Mouse (Mus musculus): Measurements from ENCODE around the gene Plxdc1. TPM values are rescaled to one million over a fixed set of nuclear protein-coding genes. Genes with fewer than 3 reads are reported as not detected.

Gene Plxdc1
- polyA plus RNA-seq (2014; fragmentation: Illumina TruSeq; extraction: RNeasy Lipid Tissue Mini Kit (QIAGEN cat#74804); ENCODE audit: low read depth, low replicate concordance): 0.16 TPM

DNA sequence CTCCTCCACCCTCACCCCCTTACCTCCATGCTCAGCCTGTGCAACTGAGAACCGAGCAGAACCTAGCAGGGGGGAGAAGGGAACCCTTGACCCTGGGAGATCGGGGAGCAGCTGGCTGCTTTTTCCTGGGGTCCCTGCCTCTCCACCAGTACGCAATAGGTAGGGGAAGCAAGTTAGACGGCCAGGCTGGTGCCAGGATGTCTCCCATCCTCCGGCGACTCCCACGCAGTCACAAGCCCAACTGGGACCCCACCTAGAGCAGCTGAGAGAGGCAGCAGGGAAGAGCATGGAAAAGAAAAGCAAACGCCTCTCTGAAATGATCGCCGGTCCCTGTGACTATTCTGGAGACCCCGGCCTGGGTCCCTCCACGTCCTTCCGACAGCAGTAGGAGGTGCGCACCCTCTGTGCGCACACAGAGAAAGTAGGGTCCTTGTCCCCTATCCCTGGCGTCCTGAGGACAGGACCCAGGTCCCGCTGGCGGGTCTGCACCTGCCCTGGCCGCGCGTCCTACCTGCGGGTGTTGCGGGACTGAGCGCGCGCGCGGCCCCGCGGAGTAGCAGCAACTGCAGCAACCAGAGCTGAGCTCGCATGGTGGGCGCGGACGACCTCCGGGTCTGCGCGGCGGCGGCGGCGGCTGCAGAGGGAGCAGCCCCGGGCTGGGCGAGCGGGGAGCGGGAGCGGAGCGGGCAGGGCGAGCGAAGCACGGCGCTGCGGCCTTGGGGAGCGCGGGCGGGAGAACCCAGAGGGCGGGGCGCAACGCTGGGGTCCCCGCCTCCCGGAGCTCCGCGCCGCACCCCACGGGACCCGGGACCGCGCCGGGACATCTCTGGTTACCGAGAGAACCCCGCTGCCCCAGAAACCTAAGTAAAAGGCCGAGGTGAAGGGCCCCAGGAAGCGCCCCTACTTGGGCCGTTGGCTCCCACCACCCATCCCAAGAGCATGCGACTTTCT lies at the start of gene Plxdc1:
Gene Plxdc1, minus strand, starts transcription at position 718 of the 951 bp plus-strand sequence.

DNA sequence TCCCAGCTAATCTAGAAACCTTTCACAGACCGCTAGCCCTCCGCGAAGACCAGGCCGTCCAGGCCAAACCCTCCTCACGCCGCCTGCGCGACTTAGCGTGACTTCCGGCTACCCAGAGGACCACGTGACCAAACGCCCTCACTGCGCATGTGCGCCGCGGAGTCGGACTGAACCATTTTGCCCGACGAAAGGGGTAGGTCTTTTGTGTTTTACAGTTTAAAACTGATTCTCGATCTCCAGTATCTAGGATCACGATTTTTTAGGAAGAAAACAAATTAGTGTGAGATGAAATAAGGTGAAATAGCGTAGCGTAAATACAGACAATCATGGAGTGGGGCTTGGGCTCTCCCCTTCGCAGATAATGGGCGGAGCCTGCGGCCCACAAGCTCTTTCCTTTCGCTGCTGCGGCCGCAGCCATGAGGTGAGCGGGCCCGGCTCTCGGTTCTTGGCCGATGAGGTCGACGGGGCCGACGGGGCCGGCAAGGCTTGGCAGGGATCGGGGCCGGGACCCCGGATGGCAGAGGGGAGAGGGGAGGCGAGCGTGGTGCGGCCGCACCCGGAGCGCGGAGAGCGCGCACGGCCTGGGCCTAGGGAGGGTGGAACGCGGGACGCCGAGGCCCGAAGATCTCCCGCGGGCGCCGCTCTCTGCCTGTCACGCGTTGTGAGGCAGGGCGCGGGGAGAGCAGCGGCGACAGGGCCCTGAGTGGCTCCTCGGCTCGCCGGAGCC lies 40.5 kb upstream of the Plxdc1 start, which contains the start of gene Rpl19:
Gene Rpl19, plus strand, starts transcription at position 141 of the 727 bp plus-strand sequence.

DNA sequence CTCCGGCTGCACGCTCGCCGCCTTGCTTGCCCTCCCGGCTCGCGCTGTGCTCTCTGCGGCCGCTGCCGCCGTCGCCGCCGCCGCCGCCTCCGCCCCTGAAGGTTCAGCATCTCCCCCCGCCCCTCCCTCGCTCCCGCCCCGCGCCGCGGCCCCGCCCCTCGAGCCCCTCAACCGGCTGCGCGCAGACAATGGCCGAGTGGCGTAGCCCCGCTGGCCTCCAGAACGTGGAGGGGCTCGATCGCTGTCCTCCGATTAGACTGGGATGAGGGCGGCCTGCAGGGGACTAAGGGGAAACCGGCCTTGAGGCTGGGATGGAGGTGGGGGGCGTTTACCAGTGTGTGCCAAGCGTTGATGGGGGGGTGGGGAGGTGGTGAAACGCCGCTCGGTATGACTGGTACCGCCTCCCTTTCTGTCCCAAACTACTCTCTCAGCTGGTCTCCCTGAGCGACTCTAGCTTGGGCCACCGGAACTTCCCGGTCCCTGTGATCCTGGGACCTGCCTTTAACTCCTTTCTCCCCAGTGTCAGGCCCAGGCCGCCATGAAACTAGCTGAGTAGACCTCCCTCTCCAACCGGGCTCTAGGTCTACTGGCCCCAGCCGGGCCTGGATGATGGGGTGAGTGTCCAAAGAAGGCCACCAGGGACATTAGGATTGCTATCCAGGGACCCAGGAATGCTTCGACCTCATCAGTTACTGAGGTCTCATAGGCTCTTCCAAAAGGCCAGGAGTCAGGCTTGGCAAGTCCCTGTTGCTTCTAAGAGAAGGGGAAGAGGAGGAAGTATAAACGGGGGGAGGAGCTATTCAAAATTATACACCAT lies 36.5 kb upstream of the Plxdc1 start, which contains the start of gene Cacnb1:
Gene Cacnb1, minus strand, starts transcription at position 480 of the 817 bp plus-strand sequence.

DNA sequence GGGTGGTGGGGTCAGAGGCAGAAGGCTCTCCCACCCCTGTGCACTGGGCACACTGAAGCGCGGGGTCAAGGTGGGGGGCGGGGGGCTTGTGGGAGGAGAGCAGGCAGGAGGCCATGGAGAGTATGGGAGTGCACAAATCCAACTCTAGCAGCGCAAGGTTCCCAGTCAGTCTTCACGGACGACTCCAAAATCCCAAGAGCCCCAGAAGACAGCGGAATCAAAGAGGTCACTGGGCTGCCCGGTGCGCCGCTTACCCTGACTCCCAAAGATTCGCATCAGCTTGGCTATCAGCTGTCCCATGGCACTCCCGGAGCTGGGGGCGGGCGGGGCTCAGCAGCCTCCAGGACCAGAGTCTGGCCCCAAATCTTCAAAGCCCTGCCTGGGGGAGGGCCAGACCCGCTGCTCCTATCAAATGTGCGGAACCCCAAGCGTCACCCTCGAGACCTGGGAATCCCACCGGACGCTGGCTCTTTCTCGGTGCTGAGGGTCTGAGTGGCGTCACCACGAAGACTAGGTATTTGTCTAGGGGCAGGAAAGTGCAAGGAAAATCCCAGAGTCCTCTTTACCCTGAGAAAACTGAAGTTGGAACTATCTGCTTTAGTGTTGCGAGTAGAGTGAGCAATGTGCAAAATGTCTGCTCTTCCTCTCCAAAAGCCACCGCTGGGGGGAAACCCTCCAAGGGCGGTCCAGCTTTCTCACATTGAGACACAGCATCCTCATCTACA lies 9.5 kb upstream of the Plxdc1 start, which contains the start of gene Arl5c:
Gene Arl5c, minus strand, starts transcription at position 618 of the 725 bp plus-strand sequence.

DNA sequence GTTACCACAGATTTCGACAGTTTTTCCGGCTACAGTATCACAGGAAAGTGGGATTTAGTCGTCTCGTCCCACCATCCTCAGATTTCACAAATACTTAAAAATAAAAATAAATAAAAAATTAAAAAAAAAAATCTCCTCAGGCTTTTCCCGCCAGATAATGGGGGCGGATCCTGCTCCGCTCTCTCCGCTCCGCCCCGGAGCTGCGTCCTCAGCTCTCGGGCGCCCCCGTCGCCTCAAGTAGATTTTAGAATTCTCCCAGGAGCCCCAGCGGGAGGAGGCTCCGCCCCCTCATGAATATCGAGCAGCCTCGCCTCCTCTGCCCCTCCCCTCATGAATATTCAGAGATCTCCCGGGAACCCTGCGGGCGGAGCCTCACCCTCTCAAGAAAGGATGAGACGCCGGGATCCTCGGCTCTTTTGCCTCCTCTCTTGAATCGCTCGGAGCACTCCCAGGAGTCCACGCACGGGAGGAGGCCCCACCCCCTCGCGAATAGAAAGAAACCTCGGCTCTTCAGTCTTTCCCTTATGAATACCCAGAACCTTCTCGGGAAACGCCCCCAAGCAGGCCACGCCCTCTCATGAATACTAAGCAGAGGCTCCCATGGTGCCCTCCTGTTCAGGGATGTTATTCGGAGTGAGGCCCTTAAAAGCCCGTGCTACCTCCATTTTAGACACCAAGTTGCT lies 102.2 kb downstream of the Plxdc1 start, which contains the start of gene Fbxo47:
Gene Fbxo47, minus strand, starts transcription at position 237 of the 683 bp plus-strand sequence.

Other genes with a start within 250 kb of the Plxdc1 start
- gene Pip4k2b, start 241.7 kb downstream of the Plxdc1 start, polyA plus RNA-seq (2014; fragmentation: Illumina TruSeq; extraction: RNeasy Lipid Tissue Mini Kit (QIAGEN cat#74804); ENCODE audit: low read depth, low replicate concordance): 5.3 TPM
- 16.8 TPM for gene Cwc25, start 219.9 kb downstream of the Plxdc1 start, polyA plus RNA-seq (2014; fragmentation: Illumina TruSeq; extraction: RNeasy Lipid Tissue Mini Kit (QIAGEN cat#74804); ENCODE audit: low read depth, low replicate concordance)
- gene 1700001P01Rik, start 210.5 kb downstream of the Plxdc1 start, polyA plus RNA-seq (2014; fragmentation: Illumina TruSeq; extraction: RNeasy Lipid Tissue Mini Kit (QIAGEN cat#74804); ENCODE audit: low read depth, low replicate concordance): not detected
- 2,348 TPM for gene Rpl23, start 204.0 kb downstream of the Plxdc1 start, polyA plus RNA-seq (2014; fragmentation: Illumina TruSeq; extraction: RNeasy Lipid Tissue Mini Kit (QIAGEN cat#74804); ENCODE audit: low read depth, low replicate concordance)
- 74.4 TPM for gene Lasp1, start 187.4 kb downstream of the Plxdc1 start, polyA plus RNA-seq (2014; fragmentation: Illumina TruSeq; extraction: RNeasy Lipid Tissue Mini Kit (QIAGEN cat#74804); ENCODE audit: low read depth, low replicate concordance)
- 2.6 TPM for gene B230217C12Rik, start 145.7 kb downstream of the Plxdc1 start, polyA plus RNA-seq (2014; fragmentation: Illumina TruSeq; extraction: RNeasy Lipid Tissue Mini Kit (QIAGEN cat#74804); ENCODE audit: low read depth, low replicate concordance)
- gene Fbxo47, start 102.3 kb downstream of the Plxdc1 start, polyA plus RNA-seq (2014; fragmentation: Illumina TruSeq; extraction: RNeasy Lipid Tissue Mini Kit (QIAGEN cat#74804); ENCODE audit: low read depth, low replicate concordance): 0.85 TPM
- 1.5 TPM for gene Arl5c, start 9.7 kb upstream of the Plxdc1 start, polyA plus RNA-seq (2014; fragmentation: Illumina TruSeq; extraction: RNeasy Lipid Tissue Mini Kit (QIAGEN cat#74804); ENCODE audit: low read depth, low replicate concordance)
- gene Cacnb1, start 36.6 kb upstream of the Plxdc1 start, polyA plus RNA-seq (2014; fragmentation: Illumina TruSeq; extraction: RNeasy Lipid Tissue Mini Kit (QIAGEN cat#74804); ENCODE audit: low read depth, low replicate concordance): not detected
- gene Rpl19, start 40.3 kb upstream of the Plxdc1 start, polyA plus RNA-seq (2014; fragmentation: Illumina TruSeq; extraction: RNeasy Lipid Tissue Mini Kit (QIAGEN cat#74804); ENCODE audit: low read depth, low replicate concordance): 125 TPM
- gene Stac2, start 67.0 kb upstream of the Plxdc1 start, polyA plus RNA-seq (2014; fragmentation: Illumina TruSeq; extraction: RNeasy Lipid Tissue Mini Kit (QIAGEN cat#74804); ENCODE audit: low read depth, low replicate concordance): 0.13 TPM
- 31.4 TPM for gene Fbxl20, start 164.0 kb upstream of the Plxdc1 start, polyA plus RNA-seq (2014; fragmentation: Illumina TruSeq; extraction: RNeasy Lipid Tissue Mini Kit (QIAGEN cat#74804); ENCODE audit: low read depth, low replicate concordance)
- gene Med1, start 206.8 kb upstream of the Plxdc1 start, polyA plus RNA-seq (2014; fragmentation: Illumina TruSeq; extraction: RNeasy Lipid Tissue Mini Kit (QIAGEN cat#74804); ENCODE audit: low read depth, low replicate concordance): 44.7 TPM
- gene Cdk12, start 216.6 kb upstream of the Plxdc1 start, polyA plus RNA-seq (2014; fragmentation: Illumina TruSeq; extraction: RNeasy Lipid Tissue Mini Kit (QIAGEN cat#74804); ENCODE audit: low read depth, low replicate concordance): 49.4 TPM